Comparison of ENCODE assay signal across 19 mouse cellular contexts in genomic region chr4:134589786-134590185, GRCm38 (mm10).
"Had no signal": no experiment of that assay in that cellular context is flagged by ENCODE, and none has a peak within 500 bp of the region (broad histone marks: within the 10 kb centered on the region; RNA-seq: fewer than 3 reads in every experiment).

No protein-coding gene starts in this region.

- H3K4me2 ChIP-seq: limb, embryonic 12.5 days; limb, embryonic 15.5 days; liver, embryonic 12.5 days; liver, embryonic 15.5 days; midbrain, embryonic 11.5 days had no signal

- H3K9ac ChIP-seq: limb, embryonic 12.5 days; limb, embryonic 15.5 days; liver, embryonic 12.5 days; liver, embryonic 15.5 days had no signal

- H3K27me3 ChIP-seq: limb, embryonic 12.5 days; limb, embryonic 15.5 days; liver, embryonic 12.5 days; liver, embryonic 15.5 days had no signal

- H3K27ac ChIP-seq: kidney, postnatal 0 days; layer of hippocampus, adult 2 months; left cerebral cortex, adult 2 months; limb, embryonic 12.5 days; limb, embryonic 15.5 days; liver, embryonic 12.5 days; liver, embryonic 15.5 days; stomach, postnatal 0 days had no signal

- DNase-seq: kidney, postnatal 25 days; layer of hippocampus, adult 9-11 months; layer of hippocampus, postnatal 36 days; lung, adult 2 months; lung, postnatal 14 days; lung, postnatal 4 days; midbrain, embryonic 14.5 days; right cerebral cortex, adult 18-20 months; right cerebral cortex, postnatal 14 days; right cerebral cortex, postnatal 4 days had no signal

- H3K4me3 ChIP-seq: layer of hippocampus, adult 2 months; left cerebral cortex, adult 2 months; limb, embryonic 12.5 days; limb, embryonic 15.5 days; liver, embryonic 12.5 days; liver, embryonic 15.5 days had no signal

- ATAC-seq: liver, embryonic 12.5 days had no signal

- H3K9me3 ChIP-seq: limb, embryonic 12.5 days; limb, embryonic 15.5 days; liver, embryonic 12.5 days; liver, embryonic 15.5 days had no signal

- H3K36me3 ChIP-seq: limb, embryonic 12.5 days; limb, embryonic 15.5 days; liver, embryonic 15.5 days had no signal
